Mouse (Mus musculus): ENCODE results near the gene Asic4. TPM values are rescaled to one million over a fixed set of nuclear protein-coding genes. Genes with fewer than 3 reads are reported as not detected.

Asic4 gene
- polyA plus RNA-seq (2012; rRNA removed): 0.05 and 0.08 TPM in 2 replicates

GRCm38 (mm10) chr1:75450314-75451005 is at the start of gene Asic4:
TSS of gene Asic4 (plus strand) at chr1:75450436.
- TF ChIP-seq CTCF (conservative IDR thresholded peaks at IDR 0.05; ENCODE audit: insufficient read depth, insufficient read length, low read depth, low read length) (no peak), POLR2A (IDR thresholded peaks at IDR 0.05; ENCODE audit: low read depth, low read length) (no peak)
- no peak for DNase-seq
- Histone ChIP-seq H3K36me3 (ENCODE audit: control insufficient read depth, insufficient read depth, low read length) (no peaks in the 10 kb centered on the region), H3K4me3 (ENCODE audit: insufficient read depth, low read depth, low read length) (no peak within 1 kb of the TSS), H3K4me1 (ENCODE audit: control insufficient read depth, insufficient read depth, low read length) (no peaks in the 10 kb centered on the region), H3K27ac (ENCODE audit: insufficient read depth, low read depth, low read length) (no peak within 1 kb of the TSS), H3K27me3 (replicated peaks; ENCODE audit: control insufficient read depth, insufficient read depth, low read length) (peaks cover 2% of the 10 kb centered on the region; the same call in 1 of the 2 replicates)
- 10% methylated on average over 35 of the region's 35 CpGs for WGBS

GRCm38 (mm10) chr1:75400493-75401115 is 49.6 kb upstream of the Asic4 start:
- H3K27ac ChIP-seq (ENCODE audit: insufficient read depth, low read depth, low read length): no peak overlapping the region
- H3K4me1 ChIP-seq (ENCODE audit: control insufficient read depth, insufficient read depth, low read length): 0 out of 2 replicates have a peak, but pooled peaks cover 4% of the 10 kb centered on the region
- no peak overlapping the region for H3K4me3 ChIP-seq (ENCODE audit: insufficient read depth, low read depth, low read length)
- DNase-seq: no peak
- H3K36me3 ChIP-seq (ENCODE audit: control insufficient read depth, insufficient read depth, low read length): no peaks in the 10 kb centered on the region
- H3K27me3 ChIP-seq (replicated peaks; ENCODE audit: control insufficient read depth, insufficient read depth, low read length): no peaks in the 10 kb centered on the region
- TF ChIP-seq CTCF (conservative IDR thresholded peaks at IDR 0.05; ENCODE audit: insufficient read depth, insufficient read length, low read depth, low read length) (no peak), POLR2A (IDR thresholded peaks at IDR 0.05; ENCODE audit: low read depth, low read length) (no peak)
- WGBS: 53% methylated on average over 6 of the region's 6 CpGs

GRCm38 (mm10) chr1:75405547-75405946 is 44.7 kb upstream of the Asic4 start:
- H3K27me3 ChIP-seq (replicated peaks; ENCODE audit: control insufficient read depth, insufficient read depth, low read length): no peaks in the 10 kb centered on the region
- 94% methylated on average over 3 of the region's 3 CpGs for WGBS
- H3K27ac ChIP-seq (ENCODE audit: insufficient read depth, low read depth, low read length): no peak overlapping the region
- no peak overlapping the region for H3K4me3 ChIP-seq (ENCODE audit: insufficient read depth, low read depth, low read length)
- DNase-seq: no peak
- no peaks in the 10 kb centered on the region for H3K4me1 ChIP-seq (ENCODE audit: control insufficient read depth, insufficient read depth, low read length)
- TF ChIP-seq POLR2A (IDR thresholded peaks at IDR 0.05; ENCODE audit: low read depth, low read length) (no peak), CTCF (conservative IDR thresholded peaks at IDR 0.05; ENCODE audit: insufficient read depth, insufficient read length, low read depth, low read length) (no peak)
- no peaks in the 10 kb centered on the region for H3K36me3 ChIP-seq (ENCODE audit: control insufficient read depth, insufficient read depth, low read length)

- H3K27ac ChIP-seq (ENCODE audit: insufficient read depth, low read depth, low read length): no peak overlapping the region
- H3K4me1 ChIP-seq (ENCODE audit: control insufficient read depth, insufficient read depth, low read length): no peaks in the 10 kb centered on the region
- WGBS: 91% methylated on average over 15 of the region's 15 CpGs
- TF ChIP-seq CTCF (conservative IDR thresholded peaks at IDR 0.05; ENCODE audit: insufficient read depth, insufficient read length, low read depth, low read length) (no peak), POLR2A (IDR thresholded peaks at IDR 0.05; ENCODE audit: low read depth, low read length) (no peak)
- no peak overlapping the region for H3K4me3 ChIP-seq (ENCODE audit: insufficient read depth, low read depth, low read length)
- no peaks in the 10 kb centered on the region for H3K36me3 ChIP-seq (ENCODE audit: control insufficient read depth, insufficient read depth, low read length)
- H3K27me3 ChIP-seq (replicated peaks; ENCODE audit: control insufficient read depth, insufficient read depth, low read length): no peaks in the 10 kb centered on the region
- DNase-seq: no peak
Observed at GRCm38 (mm10) chr1:75406173-75406572, 44.1 kb upstream of the Asic4 start.

GRCm38 (mm10) chr1:75407056-75407455 is 43.2 kb upstream of the Asic4 start:
- TF ChIP-seq CTCF (conservative IDR thresholded peaks at IDR 0.05; ENCODE audit: insufficient read depth, insufficient read length, low read depth, low read length): no peak
- TF ChIP-seq POLR2A (IDR thresholded peaks at IDR 0.05; ENCODE audit: low read depth, low read length): no peak
- 92% methylated on average over 9 of the region's 9 CpGs for WGBS
- no peaks in the 10 kb centered on the region for H3K36me3 ChIP-seq (ENCODE audit: control insufficient read depth, insufficient read depth, low read length)

GRCm38 (mm10) chr1:75408210-75408609 is 42.0 kb upstream of the Asic4 start:
- Histone ChIP-seq H3K27ac (ENCODE audit: insufficient read depth, low read depth, low read length) (no peak overlapping the region), H3K4me3 (ENCODE audit: insufficient read depth, low read depth, low read length) (no peak overlapping the region), H3K4me1 (ENCODE audit: control insufficient read depth, insufficient read depth, low read length) (no peaks in the 10 kb centered on the region), H3K27me3 (replicated peaks; ENCODE audit: control insufficient read depth, insufficient read depth, low read length) (no peaks in the 10 kb centered on the region), H3K36me3 (ENCODE audit: control insufficient read depth, insufficient read depth, low read length) (no peaks in the 10 kb centered on the region)
- DNase-seq: no peak
- 79% methylated on average over 4 of the region's 4 CpGs for WGBS
- TF ChIP-seq CTCF (conservative IDR thresholded peaks at IDR 0.05; ENCODE audit: insufficient read depth, insufficient read length, low read depth, low read length) (no peak), POLR2A (IDR thresholded peaks at IDR 0.05; ENCODE audit: low read depth, low read length) (no peak)

More at GRCm38 (mm10) chr1:75407056-75407455, 43.2 kb upstream of the Asic4 start:
- no peaks in the 10 kb centered on the region for H3K27me3 ChIP-seq (replicated peaks; ENCODE audit: control insufficient read depth, insufficient read depth, low read length)
- DNase-seq: no peak
- H3K27ac ChIP-seq (ENCODE audit: insufficient read depth, low read depth, low read length): no peak overlapping the region
- H3K4me1 ChIP-seq (ENCODE audit: control insufficient read depth, insufficient read depth, low read length): no peaks in the 10 kb centered on the region
- no peak overlapping the region for H3K4me3 ChIP-seq (ENCODE audit: insufficient read depth, low read depth, low read length)

GRCm38 (mm10) chr1:75409950-75410349 is 40.3 kb upstream of the Asic4 start:
- Histone ChIP-seq H3K27me3 (replicated peaks; ENCODE audit: control insufficient read depth, insufficient read depth, low read length) (no peaks in the 10 kb centered on the region), H3K4me1 (ENCODE audit: control insufficient read depth, insufficient read depth, low read length) (no peaks in the 10 kb centered on the region), H3K36me3 (ENCODE audit: control insufficient read depth, insufficient read depth, low read length) (no peaks in the 10 kb centered on the region), H3K4me3 (ENCODE audit: insufficient read depth, low read depth, low read length) (no peak overlapping the region), H3K27ac (ENCODE audit: insufficient read depth, low read depth, low read length) (no peak overlapping the region)
- no peak for DNase-seq
- 89% methylated on average over 7 of the region's 7 CpGs for WGBS
- TF ChIP-seq CTCF (conservative IDR thresholded peaks at IDR 0.05; ENCODE audit: insufficient read depth, insufficient read length, low read depth, low read length) (no peak), POLR2A (IDR thresholded peaks at IDR 0.05; ENCODE audit: low read depth, low read length) (no peak)

Measured in kidney, adult 2 months (tissue).